Mouse (Mus musculus) frontal cortex, postnatal 10 days (tissue): ENCODE data around the gene Atp5s.
A peak's percentile ranks its signal among the peaks of the same experiment; 100 is the strongest.

Experiments
- DNase-seq, 2 experiments: peaks; one replicate each; pipeline ENCODE4 v3.0.0; 2022; ENCODE audit warnings: low spot score in 2 of 2, mixed read lengths in 1 of 2

Atp5s gene

DNA sequence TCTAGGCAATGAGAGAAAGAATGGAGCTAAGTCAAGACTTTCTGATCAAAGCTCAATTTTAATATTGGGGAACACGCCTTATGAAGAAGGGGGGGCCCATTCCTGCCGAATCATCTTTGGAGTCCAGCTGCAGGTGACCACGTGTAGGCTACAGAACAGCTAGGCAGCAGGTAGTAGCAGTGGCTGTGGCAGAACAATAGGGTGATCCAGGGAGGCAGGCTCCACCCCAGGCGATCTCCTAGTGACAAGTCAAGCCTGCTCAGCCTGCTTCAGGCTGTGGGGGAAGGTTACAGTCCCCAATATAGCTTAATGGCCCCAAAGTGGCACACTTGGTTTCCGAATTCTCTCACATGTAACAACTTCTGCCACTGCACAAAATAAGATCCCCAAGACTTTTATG lies 7.5 kb downstream of the Atp5s start:
- DNase-seq = no peak

DNA sequence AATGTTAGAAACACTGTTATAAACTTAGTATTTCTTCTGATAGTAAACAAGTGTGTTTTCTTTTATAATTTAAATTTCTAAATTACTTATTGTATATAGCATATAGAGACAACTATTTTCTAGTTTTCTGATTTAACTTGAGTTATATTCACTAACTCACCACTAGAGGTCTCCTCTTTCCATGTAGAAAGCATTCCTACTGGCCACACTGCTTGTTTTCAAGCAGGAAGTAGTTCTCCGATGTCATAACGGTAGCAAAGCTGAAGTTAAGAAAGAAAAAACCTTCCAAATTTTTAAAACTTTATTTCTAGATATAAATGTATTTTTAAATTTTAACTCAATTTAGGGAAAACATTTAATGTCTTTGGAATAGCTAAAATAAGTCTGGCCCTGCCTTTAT lies 8.8 kb downstream of the Atp5s start:
- no peak for DNase-seq

DNA sequence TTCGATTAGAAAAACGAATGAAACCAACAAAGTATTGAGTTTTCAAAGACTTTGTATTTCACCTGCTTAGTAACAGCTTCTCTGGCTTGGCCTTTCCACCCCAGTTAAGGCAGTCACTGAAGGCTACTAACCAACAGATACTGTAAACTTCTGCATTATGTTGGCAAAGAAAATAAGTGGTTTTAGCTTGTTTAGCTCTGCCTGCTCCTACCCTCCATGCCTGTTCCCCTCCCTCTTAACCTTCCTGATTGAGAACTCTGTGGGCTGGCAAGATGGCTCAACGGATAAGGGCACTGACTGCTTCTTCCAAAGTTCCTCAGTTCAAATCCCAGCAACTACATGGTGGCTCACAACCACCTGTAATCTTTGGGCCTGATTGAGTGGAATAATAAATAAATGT lies 9.2 kb downstream of the Atp5s start:
- DNase-seq = no peak

DNA sequence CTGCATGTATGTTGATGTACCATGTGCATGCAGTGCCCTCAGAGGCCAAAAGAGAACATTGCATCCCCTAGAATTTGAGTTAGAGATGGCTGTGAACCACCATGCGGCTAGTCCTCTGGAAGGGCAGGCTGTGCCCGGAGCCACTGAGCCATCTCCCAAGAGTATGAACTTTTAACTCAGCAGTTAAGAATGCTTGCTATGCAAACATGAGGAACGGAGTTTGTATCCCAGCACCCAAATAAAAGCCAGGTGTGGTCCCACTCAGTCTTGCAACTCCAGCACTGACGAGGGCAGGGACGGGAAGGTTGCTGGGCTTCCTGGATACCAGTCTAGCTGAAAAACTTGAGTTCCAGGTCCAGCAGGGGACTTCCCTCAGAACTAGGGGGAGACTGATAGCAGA lies 17.2 kb downstream of the Atp5s start:
- DNase-seq = no peak

DNA sequence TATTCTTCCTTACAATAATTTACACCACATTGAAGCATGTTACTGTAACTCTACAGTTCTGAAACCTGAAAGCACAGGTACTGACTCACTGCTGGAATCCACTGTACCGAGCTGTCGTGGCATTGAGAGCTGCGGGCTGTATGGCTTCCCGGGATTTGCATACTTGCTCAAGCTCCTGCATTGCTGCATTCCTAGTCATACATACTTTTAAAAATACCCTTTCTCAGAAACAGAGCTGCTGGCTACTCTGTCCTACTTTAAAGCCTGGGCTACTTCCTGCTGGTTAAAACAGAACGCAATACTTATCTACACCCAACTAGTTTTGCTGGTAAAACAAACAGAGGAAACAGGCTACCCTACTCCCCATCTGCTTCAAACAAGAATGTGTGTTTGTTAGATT lies 19.4 kb downstream of the Atp5s start:
- no peak for DNase-seq

DNA sequence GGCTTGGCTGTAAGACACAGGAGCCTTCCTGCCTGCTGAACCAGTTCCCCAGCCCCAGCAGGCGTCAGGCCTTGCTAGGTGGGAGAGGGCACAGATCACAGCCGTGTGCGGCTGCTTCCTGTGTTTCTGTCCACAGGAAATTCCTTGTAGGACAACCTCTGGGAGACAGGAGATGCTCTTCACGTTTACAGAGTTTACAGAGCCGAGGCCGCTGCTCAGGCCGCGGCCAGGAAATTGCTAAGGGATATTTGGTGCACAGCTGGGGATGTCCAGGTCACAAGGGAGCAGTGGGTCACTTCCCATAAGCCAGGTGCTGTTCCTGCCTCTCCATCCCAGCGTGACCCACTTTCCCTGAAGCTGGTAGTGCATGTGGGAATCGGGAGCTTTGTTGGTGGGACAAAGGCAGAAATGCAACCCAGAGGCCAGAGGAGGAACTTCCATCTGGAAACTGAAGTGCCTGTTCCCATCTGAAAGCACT lies 27.2 kb downstream of the Atp5s start:
- DNase-seq = no peak

DNA sequence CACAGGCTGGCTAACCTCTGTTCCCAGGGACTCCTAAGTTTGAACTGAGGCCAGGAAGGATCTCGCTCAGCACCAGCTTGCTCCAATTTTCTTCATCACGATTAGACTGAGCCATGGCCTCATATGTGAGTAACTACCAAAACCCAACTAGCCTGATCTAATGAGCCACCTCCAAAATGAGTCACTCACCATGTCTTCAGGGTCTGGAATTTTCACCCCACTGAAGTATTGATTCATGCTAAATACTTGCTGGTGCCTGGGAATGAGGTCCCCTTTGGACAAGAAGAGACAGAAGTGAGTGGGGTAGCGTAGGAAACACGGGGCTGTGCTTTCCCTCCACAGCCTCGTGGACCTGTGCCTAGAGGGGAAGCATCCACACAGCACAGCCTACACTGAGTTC lies 29.2 kb downstream of the Atp5s start:
- no peak for DNase-seq

DNA sequence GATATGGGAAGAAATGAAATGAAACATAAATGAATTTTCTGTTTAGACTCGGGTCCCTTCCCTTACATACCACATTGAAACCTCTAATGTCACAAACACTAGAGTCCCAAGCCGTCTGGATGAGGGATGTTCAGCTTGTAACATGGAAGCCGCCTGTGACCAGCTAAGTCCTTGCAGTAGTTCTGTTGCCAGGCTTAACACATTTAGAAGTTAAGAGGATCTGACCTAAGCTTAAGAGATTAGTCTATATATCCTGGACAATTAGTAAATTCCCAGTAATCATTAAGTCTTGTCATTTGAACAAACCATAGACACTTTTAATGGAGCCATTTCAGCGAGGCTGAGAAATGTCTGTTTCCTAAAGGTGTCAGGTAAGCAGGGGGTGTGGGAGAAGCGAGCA lies 31.3 kb downstream of the Atp5s start:
- DNase-seq = no peak

DNA sequence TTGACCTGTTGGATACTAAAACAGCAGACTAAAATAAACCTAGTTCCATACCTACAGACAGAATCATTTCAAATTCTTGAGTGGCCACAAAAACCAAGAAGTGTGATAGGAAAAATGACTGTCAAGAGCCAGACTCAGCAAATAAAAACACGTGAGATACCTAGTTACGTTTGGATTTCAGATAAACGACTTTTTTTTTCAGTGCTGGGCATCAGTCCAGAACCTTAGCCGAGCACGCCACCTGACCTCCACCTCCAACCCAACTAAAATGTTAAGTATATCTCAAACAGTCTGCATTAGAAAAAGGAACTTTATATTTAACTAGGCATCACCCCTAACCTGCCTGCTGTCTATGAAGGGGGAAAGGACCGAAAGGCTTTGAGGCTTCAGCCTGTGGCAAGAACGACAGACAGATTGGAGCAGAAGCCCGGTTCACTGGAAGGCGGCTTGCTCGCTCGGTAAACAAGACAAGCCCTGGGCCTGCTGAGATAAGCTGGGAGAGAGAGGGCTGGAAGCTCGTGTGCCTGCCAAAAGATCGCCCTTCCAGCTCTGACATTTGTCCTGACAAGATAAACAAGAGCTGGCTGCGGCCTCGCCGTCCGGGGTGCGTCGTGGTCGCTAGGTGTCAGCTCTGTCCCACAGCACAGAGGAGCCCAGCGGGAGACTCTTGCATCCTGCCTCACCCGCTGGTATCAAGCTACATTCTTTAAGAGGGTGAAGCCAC lies 32.8 kb downstream of the Atp5s start:
- peak; percentile 35 to 70 for DNase-seq

DNA sequence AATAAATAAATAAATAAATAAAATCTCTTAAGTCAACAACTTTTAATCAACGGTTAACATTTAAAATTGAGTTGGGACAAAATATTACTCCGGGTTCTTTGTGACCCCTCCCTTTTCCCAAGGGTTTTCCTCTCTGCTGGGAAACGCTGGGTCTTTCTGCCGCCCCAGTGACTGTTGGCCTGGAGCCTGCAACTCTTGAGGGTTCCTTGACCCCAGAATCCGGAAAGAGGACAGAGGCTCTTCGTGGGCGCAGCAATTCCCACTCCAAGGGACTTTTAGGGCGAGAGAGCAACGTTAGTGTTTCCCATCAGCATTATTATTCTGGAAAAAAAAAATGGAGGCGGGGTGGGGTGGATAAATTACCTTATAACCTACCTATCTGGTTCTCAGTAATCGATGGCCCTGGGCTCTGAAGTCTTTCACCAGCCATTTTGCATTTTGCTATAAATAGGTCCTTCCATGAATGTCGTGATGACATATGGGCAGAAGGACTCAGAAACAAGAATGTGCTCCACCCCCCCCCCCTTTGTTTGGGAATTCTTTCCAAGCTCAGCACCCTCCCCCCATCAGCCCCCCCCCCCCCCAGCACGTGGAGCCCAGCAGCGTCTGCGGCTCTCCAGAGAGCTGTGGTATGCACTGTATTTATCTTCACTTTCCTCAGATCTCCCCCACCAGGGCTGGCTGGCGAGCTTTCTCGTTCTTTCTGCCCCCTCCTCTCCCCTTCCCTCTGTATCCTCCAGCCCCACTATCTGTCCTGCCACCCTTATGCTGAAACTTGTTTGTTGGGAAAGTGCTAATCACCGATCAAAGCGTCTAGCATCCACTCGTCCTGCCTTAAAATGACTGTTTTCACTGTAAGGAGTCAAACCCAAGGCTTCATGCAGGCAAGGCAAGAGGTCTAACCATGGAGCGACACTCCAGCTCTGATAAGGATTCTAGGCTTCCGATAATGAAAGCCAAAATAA lies 33.8 kb downstream of the Atp5s start:
- DNase-seq = no peak

DNA sequence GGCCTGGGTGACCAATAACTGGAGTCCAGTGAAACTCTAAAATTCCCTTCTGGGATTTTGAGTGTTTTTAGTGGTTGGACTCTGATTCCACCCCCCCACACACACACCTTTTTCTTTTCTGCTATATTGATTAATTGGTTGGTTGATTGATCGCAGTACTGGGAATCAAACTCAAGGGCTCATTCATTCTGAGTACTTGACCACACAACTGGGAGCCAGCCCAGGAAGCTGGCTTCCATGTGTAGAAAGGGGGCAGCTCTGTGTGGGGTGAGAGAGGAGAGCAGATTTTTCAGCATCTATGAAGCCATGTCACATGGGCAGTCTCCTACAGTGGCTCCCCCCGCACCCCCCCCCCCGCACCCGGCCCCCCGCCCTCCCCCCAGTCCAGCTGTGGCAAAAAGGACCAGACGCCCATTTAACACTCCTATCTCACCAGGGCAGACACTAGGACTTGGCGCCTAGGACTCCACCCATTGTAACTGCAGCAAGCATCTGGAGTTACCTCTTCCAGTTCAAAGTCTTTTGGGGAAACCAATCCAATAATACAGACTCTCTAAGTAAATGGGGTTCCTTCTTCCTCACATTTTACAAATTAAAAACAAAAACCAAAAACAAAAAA lies 34.6 kb downstream of the Atp5s start:
- DNase-seq = no peak

DNA sequence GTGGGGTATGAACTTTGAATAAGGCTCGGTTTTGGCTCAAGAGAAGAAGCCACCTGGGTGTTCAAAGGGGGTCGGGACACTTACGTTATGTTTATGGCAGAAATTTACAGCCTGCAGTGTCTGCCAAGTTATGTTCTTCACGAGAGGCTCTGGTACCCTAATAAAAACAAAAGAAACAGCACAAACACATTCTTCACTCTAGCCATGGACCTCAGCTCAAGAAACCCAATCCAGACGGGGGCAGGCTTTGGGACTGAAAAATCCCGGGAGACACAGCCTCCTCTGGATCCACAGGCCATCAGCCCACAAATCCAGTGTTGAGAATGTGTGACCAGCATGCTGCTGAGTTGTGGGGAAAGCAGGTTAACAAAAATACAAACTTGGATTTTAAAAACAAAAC lies 35.3 kb downstream of the Atp5s start:
- DNase-seq = no peak

DNA sequence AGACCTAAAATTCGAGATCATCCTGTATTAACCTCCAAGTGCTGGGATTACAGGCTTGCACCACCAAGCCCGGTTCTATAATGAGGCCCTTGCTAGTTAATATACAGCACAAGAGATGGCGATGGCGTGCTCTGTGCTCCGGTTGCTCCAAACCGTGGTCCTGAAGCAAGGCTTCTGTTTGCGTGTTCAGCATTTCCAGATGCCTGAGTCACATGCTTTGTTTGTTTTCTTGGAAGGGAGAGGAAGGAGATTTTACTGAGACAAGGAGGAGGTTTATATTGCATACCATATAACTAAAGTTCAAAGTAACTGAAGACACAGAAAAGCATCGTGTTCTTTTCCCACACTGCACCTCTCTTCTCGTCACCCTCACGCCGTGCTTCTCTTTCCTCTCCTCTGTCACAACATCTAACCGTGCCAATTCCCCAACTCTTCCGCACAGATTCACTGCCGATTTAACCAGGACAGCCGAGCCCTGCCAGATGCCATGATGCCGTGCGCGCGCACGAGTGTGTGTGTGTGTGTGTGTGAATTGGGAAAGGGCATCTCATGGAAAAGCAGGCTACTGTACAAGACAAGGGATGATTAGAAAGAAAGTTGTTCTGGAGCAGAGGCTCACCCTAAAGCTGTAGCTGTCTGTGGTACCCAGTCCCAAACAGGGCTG lies 36.1 kb downstream of the Atp5s start:
- DNase-seq = no peak

DNA sequence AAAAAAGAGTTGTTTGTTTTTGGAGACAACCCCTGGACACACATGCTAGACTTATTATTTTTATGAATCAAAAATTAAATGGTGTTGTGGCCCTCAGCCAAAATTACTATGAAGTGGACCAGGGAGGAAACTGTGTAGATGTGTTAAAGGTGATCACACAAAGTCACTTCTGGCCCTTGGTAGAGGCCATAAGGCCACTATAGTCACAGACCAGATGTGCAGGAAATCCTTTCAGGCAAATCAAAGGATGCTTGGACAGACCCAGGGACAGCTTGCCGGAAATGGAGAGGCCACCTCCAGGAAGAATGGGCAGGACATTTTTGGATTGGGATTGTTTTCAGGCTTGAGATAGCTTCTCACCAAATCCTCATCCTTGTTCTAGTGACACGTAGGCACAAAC lies 36.9 kb downstream of the Atp5s start:
- DNase-seq = no peak

DNA sequence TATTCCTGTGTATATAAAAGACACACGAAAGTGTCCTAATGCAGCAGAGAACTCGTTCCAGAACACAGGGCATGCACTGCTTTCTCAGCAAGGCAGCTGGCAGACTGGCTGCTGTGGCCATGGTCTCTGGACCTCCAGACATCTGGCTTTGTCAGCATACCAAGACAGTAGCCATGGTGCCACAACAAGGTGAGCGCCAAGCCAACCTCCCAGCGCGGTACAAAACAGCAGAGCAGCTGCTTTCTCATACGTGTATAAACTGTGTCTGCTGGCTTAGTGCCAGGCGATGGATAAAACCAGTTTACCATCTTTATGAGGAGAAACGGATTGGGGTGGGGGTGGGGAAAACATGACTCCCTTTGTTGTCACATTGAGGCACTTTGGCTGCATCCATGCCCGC lies 40.8 kb downstream of the Atp5s start:
- no peak for DNase-seq

DNA sequence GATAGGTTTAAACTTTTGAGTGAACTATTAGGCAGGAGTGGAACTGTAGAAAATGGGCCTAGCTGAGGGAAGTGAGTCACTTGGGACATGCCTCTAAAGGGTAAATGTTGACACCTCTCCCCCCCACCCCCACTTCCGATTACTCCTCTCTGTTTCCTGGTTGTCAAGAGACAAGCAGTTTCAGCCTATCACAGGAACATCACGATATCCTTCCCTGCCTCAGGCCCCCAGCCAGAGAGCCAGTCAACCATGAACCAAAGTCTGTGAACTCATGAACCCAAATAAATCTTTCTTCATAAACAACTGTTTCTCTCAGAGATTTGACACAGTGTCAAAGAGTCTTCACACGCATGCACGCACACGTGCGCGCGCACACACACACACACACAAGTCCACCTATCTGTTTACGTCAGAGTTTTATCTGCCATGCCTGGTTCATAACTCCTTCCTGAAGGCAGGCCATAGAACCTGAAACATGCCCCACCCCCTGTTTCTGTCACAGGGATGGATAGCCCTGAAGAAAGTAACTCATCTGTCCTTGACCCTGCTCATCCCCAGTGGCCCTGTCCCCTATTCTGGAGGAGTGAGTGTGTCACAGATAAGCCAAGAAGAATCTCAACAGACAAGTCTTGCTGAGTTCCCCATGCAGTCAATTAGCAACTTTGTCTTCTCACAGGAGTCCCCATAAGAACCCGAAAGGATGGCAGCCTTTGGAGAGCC lies 41.6 kb downstream of the Atp5s start:
- no peak for DNase-seq

DNA sequence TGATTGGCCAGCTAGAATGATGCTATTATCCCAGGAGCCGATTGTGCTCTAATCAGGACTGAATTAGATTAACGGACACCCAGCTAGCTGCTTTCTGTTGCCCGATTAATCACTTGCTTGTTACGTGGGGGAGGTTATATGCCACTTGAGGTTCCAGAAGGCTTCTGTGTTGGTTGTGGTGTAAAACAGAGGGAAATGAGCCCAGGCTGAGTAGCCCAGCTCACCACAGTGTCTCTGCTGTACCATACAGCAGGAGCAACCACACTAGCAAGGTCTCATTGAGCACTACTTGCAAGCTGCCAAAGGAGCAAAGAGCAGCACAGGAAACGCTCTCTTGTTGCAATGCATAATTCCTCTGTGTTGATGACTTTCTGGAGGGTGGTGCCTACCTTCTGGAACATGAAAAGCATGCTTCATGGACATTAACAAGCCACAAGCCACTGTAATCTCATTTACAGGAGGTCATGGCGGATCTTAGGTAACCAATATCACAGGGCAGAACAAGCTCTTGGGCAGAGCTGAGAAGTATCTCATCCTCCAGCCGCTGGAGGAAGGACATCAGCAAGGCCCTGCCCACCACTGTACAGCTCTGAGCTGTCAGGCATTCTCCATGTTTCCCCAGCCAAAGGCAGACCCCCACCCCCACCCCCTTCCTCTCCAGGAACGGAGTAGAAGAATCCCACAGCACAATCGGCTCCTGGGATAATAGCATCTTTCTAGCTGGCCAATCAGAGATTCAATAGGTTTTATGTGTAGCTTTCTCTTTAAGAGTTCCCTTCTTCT lies 42.9 kb downstream of the Atp5s start:
- DNase-seq = no peak

DNA sequence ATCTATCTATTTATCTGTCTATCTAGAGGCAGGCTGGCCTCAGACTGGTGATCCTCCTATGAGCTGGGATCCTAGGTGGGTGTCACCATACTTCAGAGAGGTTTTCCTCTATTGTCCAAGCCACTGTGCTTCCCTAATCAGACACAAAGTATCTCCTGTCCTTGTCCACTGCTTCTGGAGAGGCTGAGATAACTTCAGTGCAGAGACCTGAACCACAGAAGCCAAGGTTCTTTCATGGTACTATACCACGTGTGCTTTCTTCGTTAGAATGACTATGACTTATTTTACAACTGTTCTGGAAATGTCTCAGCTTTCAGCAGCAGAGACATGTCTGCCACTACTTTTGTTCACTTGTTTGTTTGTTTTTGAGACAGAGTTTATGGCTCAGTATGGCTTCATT lies 44.1 kb downstream of the Atp5s start:
- no peak for DNase-seq

DNA sequence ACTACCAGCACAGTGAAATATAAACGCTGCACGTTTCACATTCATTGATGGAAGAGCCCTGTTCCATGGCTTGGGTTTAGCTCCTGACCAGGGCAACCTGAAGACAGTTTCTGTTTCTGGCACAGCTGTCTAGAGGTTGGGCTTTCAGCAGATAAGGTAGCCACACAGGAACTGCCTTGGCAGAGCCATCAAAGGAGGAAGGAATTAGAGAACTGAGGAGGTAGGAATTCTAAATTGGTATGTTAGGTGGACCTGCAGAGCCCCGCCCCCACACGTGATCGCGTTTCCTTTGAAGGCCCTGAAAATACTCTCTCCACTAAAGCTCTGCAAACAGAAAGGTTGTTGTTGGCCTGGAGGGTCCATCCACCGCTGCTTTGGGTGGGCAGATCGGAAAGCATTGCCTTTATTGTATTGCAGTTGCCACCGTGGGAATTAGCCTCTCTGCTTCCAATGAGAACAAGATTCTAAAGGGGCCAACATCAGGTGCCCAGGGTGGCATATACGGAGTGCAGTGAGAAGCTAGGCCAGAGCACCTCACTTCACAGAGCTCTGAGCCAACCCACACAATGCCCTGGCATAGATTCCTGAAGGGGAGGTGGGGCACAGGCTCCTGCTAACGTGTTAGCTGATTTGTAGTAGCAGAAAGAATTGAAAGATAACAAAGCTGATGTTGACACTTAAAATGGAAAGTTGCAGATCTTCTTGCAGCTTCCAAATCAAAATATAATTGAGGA lies 52.0 kb downstream of the Atp5s start:
- DNase-seq = no peak

DNA sequence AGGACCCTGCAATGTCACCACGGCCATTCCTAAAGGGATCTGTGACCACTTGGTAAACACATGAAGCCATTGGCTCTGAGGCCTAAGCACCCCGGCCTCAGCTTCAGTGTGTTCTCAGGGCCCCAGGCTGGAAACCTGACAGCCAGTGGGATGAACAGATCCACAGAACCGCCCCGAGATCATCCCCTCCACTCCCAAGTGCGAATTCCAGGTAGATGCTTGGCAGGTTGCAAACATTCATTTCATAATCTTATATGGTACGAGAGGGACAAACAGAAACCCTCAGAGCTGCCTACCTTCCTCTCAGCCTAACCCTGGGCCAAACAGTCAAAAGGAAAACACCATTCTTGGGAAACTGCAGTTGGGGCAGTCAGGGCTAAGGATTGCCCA lies 52.6 kb downstream of the Atp5s start:
- no peak for DNase-seq
